Mouse (Mus musculus): Measurements from ENCODE around the gene Mgmt. TPM values are rescaled to one million over a fixed set of nuclear protein-coding genes. Genes with fewer than 3 reads are reported as not detected.

The Mgmt gene
- polyA plus RNA-seq (2015; fragmentation: Illumina TruSeq; extraction: RNeasy Lipid Tissue Mini Kit (QIAGEN cat#74804); ENCODE audit: low read depth, low replicate concordance), result 1.0 TPM

DNA sequence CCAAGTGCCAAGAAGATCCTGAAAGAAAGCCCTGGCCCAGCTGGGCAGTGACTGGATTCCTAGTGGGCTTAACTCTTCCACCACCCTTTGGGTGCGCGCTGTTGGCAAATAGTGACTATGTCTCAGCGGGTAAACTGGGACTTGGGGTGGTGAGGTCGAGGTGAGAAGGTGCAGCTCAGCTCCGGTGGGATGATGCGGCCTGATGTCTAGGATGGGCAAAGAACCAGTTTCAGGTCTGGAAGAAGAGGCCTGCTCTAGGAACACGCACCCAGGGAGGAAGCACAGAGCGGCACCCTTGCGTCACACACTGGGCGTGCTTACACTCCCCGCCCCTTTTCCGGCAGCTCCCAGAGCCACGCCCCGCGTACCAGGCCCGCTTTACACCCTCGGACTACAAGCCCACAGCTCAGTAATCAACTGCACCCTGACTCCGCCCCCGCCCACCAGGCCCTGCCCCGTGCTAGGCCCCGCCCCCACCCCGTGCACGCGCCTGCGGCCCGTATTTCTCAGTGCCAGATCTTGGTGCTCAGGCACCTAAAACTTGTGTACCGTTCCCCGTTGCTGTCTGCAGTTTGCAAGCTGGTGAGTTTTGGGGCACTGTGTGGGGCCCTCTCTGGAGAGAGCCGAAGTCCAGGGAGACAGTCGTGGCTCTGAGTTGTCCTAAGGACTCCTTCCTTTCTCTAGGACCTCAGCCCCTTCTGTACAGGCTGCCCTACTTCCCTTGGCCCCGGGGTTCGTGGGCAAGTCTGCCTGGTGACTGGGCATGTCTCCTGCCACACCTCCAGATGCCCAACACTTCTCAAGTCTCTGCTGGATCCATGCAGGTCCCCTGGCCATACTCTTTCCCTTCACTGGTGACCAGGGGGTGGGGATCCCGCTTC is at the start of gene Mgmt:
Gene Mgmt, plus strand, starts transcription at position 509 of the 881 bp plus-strand sequence.

